Mouse (Mus musculus) liver (tissue): ENCODE results near the gene Cox18.
"Not testable (repeated sequence)": the region's sequence is repeated elsewhere in the genome, so short reads cannot be mapped to it uniquely, and the experiment has no call there.

Source experiments
- DNase-seq: peaks from one replicate; pipeline ENCODE4 v3.0.0-alpha.2; 2020; ENCODE audit warnings: mixed read lengths

Cox18 gene

DNA sequence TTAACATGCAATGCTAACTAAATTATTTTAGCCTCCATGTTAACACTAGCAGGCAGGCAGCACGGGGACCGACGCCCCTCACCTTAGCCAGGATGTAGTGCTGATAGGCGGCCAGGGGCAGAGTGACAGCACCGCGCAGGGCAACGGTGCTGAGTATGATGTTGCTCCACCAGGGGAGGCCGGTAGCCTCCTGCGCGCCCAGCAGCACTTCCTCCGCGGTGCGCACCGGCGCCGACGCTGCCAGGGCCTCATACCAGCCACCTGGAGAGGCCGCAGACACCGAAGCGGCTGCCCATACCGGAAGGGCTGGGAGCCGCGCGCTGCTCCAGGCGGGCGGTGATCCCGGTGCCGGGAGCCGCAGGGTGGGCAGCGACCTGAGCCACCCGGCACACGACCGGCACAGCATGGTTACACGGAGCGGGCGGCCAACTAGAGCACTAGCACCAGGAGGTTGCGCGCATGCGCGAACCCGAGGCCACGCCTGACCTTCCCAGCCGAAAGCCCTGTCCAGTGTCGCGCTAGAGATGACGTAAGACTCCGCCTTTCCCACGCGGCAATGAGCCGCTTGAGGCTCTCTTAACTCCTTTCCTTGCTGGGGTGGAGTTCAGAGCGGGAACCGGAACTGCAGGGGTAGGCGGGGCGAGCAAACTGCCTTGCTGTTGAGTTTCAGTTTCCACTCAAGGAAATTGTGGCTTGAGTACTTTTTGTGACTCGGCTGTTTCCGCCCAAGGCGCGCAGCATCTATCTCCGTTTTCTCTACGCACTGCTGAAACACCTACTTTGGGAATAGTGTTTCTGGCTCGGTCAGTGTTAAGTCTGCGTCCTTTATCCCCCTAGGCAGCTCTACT is at the start of gene Cox18:
Gene Cox18, minus strand, starts transcription at position 468 of the 848 bp plus-strand sequence.
- DNase-seq = peak; percentile 98

DNA sequence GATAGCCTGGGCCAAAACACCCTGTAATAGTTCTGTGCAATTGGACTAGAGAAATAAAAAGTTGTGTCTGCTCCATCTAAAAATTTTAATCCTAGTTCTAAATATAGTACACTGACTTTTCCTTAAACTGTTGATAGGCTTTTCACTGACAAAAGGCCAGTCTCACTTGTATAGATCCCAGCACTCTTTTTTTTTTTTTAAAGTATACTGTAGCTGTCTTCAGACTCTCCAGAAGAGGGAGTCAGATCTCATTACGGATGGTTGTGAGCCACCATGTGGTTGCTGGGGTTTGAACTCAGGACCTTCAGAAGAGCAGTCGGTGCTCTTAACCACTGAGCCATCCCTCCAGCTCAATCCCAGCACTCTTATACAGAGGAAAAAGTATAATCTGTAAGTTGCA is 38.4 kb upstream of the Cox18 start:
- not testable (repeated sequence) for DNase-seq

DNA sequence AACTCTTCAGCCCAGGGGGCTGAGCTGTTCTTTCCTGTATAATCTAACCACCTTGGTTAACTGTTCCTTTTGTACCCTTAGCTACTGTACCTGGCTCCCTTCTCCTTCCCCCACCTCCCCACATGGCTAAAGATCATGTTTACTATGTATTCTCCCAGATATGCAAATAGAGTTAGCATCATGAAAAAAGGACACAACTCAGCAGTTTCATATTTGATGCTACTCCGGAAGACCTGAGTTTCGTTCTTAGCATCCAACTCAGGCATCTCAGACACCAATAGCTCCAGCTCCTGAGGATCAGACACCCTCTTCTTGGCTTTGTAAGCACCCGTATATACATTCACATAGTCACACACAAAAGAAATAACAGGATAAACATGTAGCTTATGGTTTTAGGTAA is 33.2 kb upstream of the Cox18 start:
- DNase-seq = no peak

DNA sequence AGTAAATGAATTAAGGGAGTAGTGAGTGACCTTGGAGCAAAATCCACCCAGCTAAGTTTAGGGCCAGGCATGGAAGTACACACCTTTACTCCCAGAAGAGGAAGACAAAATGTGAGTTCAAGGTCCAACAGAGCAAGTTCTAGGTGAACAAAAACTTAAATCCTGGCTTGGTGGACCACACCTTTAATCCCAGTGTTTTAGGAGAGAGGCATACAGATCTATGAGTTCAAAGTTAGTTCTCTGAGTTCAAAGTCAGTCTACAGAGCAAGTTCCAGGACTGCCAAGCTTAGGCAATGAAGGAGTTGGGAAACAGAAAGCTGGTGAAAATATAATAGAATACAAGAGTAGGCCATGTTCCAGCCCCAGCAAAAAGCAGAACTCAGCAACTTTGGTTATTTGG is 23.7 kb upstream of the Cox18 start:
- no peak for DNase-seq

DNA sequence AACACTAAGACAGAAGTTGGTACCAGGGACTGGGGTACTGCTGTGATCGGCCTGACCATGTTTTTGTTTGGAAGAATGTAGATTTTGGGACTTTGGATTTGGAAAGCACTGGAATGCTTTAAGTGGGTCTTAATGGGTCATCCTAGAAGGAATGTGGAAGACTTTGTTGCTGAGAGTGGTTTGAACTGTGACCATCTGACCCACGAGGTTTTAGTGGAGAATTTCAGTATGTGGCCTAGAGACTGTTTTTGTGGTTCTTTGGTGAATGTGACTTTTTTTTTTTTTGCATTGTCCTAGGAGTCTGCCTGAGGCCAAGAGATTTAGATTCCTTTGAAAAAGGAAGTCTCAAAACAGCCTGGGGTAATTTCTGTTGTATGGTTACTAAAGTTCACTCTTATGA is 23.2 kb upstream of the Cox18 start:
- DNase-seq = no peak

DNA sequence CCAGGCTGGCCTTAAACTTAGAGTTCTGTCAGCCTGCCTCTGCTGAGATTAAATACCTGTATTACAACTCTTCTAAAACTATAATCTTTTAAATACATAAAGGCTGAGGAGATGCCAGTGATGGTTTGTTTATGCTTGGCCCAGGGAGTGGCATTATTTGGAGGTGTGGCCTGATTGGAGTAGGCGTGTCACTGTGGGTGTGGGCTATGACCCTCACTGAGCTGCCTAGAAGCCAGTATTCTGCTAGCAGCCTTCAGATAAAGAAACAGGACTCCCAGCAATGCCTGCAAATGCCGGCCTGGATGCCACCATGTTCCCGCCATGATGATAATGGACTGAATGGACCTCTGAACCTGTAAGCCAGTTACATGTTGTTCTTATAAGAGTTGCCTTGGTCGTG is 22.8 kb upstream of the Cox18 start:
- peak; percentile 63 for DNase-seq

DNA sequence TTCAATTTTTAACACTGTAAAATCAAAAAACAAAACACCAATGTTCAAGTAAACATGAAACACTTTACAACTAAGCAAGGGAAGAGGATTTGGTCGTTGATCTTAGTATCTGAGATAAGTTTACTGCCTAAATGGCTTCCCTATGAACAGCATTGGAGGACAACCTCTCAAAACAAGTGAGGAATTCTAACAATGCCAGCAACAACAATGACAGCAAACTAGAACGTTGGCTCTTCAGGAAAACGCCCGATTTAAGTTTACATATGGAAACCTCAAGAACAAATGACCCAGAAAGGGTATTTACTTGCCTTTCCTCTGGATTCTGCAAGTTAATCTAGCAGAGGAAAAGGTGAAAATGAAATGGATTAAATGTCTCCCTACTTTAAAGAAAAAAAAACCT is 21.6 kb upstream of the Cox18 start:
- DNase-seq = no peak

DNA sequence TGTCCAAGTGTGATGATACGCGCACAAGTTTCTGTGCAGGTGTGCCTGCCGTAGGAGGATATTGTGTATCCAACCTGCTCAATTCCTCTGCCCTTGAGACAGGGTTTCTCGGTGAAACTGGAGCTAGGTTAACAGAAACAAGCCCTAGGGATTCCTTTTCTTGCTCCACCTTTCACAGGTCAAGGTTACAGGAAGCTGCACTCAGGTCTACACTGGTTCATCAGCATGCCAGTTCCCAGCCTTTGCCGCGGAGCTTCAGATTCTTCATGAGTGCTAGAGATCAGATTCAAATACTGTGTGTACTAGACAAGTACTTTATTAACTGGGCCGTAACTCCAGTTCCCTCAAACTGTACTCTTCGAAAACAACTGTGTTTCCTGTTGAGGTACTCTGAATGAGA is 11.4 kb upstream of the Cox18 start:
- DNase-seq = no peak

DNA sequence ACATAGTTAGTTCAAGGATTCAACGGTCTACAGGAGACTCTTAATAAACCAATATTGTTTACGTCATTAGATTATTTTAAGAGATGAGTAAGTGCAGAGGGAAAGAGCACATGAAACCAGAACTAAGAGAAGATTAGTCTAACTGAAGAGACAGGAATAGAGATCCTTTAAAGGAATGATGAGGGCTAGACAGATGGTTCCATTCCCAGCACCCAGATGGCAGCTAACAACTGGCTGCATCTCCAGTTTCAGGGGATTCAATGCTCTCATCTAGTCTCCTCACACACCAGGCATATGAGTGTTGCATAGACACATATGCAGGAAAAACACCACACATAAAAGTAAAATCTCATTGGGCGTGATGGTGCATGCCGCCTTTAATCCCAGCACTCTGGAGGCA is 9.5 kb upstream of the Cox18 start:
- no peak for DNase-seq

DNA sequence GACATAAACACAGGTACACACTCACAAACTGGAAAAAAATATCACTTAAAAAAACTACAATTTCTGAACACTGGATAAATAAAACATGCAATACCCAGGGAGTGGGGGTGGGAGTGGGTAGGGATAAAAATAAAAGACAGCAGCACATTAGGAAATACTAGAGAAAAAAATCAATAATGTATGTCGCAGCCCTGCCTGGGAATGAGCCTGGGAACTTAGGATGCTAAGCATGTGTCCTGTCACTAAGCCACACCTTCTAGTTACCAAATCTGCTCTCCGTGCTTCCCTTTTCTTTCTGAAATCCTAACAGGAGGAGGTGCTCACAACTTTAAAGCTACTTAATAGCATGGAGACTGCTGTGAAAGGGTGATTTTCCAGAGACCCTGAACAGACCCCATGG is 6.0 kb upstream of the Cox18 start:
- no peak for DNase-seq

DNA sequence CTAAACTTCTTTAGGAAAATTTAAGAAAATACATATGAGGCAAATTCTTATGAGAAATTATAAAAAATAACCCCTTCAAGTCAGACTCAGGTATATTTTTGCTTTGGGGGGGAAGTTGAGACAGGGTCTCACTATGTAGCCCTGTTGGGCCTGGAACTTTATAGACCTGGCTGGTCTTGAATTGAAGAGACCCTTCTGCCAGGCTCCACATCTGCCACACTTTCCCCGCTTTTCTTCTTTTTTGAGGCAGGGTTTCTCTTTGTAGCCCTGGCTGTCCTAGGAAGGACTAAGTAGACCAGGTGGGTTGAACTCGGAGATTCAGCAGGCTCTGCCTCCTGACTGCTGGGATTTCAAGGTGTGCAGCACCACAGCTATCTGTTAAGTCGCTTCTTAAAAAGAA is 2.9 kb upstream of the Cox18 start:
- no peak for DNase-seq

DNA sequence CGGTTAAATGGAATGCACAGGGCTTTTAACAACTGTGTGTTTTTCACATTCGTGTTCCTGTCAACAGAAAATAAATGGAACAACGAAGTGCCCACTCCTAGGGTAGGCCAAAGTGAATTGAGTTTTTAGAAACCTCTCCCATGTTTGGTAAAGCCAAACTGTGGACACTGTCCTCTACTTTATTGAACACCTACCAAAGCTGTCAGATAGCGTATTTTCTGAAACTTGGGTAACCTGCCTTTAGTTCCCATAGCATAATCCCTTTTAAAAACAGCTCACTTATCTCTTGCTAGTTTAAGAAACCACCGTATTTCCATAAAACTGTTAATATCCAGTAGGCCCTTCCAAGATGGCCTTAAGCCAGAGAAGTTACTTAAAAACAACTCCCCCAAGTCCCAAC is 929 bp upstream of the Cox18 start:
- no peak for DNase-seq

DNA sequence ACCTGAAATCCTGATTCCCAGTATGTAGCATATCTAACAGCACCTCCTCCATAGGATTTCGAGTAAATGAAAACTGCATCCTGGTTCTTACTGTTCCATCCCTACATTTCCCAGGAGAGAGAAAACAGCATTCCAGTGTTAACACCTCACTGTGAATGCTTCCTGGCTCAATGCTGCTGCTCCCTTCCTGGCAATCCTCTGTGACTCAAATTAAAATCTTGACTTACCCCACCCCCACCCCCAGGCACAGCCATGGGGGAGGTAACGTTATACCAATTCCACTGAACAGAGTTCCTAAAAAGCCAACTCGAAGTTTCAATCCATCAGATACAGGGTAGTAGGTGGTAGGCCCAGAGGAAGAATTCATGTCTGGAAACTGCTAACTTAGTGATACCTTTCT is 864 bp downstream of the Cox18 start:
- DNase-seq = no peak

DNA sequence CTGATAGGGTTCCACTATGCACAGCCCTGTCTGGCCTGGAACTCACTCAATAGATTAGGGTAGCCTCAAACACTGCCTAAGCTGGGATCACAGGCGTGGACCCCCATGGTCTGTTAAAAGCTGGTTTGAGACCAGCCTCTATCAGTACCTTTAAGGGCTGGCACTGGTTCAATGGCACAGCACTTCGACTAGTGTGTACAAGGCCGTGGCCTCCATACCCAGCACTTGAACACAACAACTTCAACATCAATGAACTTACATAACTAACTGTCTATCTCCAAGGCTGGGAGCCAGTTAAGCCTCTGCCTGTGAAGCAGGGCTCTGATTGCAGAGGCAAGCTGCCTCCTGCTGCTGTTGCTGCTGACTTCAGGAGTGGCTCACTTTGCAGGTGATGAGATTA is 6.0 kb downstream of the Cox18 start:
- DNase-seq = no peak

DNA sequence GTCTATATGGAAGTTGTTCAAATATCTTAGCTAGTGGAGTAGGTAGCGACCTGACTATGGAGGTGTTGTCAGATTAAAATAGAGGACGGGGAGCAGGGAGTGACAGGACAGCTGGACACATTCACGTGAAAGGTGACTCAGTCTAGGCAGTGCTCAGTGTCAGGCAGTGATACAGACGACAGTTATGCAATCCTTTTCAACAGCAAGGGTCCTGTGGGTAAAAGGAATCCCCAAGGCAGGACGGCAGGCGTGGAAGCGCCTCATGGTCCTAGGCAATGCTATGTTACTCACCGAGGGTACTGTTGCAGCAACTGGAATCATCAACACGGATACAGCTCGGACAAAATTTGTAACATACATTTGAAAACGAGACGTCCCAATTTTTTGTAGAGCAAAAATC is 6.6 kb downstream of the Cox18 start:
- DNase-seq = no peak

DNA sequence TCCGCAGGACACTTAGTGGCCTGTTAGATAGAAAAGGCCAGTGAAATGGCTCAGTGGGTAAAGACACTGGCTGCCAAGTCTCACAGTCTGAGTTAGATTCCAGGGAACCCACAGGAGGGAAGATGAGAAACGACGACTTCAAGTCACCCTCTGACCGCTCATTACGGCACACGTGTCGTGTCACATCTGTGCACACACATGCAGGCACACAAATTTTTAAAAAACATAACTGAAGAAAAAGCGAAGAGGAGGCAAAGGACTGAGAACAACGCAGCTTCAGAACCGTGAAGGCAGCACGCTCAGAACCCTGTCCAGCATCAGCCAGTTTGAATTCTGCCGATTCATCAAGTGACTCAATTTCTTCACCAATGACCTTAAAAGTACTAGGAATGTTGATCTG is 10.4 kb downstream of the Cox18 start:
- DNase-seq = no peak

DNA sequence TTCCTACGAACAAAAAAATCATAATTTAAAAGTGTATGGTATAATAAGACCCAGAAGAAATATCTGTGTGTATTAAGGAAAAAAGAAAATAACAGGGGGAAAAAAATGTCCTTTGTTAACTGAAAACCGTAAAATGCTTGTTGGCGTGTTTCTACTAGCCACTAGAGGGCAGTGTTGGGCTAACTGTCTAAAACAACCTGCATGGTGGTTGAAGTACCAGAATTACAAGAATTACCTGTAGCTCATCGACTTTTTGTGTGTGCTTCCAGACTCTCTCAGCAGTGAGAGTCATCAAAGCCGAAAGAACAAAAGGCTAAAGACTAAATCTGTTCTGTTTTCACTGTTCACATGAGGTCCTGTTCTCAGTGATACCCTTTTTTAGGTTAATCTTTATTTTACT is 20.6 kb downstream of the Cox18 start:
- peak; percentile 38 for DNase-seq

DNA sequence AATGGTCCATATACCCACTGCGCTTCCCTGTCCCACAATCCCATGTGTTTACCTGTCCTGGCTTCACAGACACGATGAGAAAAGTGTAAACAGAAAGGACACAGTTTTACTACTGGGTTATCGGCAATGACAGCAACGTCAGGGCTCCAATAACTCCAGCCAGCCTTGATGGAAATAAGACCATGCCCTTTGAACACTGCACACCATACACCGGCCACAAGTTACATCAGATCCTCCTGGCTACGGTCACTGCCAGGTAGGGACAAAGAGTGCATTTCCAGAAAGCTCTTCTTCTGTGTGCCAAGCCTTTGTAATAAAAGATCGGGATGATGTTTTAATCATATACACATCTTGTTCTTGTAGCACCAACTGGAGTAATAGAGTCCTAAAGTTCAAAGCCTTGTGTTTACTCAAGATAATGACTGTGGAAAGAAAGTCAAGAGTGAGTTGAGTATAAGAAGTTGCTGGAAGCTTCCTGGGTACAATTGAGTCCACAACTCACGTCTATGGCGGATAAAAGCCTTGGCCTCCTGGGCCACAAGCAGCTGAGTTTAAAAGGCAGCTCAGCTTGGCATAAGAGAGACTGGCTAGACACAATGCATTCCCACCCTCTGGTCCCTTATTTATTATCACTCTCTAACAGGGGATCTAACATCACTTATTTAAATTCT is 21.2 kb downstream of the Cox18 start:
- DNase-seq = no peak

DNA sequence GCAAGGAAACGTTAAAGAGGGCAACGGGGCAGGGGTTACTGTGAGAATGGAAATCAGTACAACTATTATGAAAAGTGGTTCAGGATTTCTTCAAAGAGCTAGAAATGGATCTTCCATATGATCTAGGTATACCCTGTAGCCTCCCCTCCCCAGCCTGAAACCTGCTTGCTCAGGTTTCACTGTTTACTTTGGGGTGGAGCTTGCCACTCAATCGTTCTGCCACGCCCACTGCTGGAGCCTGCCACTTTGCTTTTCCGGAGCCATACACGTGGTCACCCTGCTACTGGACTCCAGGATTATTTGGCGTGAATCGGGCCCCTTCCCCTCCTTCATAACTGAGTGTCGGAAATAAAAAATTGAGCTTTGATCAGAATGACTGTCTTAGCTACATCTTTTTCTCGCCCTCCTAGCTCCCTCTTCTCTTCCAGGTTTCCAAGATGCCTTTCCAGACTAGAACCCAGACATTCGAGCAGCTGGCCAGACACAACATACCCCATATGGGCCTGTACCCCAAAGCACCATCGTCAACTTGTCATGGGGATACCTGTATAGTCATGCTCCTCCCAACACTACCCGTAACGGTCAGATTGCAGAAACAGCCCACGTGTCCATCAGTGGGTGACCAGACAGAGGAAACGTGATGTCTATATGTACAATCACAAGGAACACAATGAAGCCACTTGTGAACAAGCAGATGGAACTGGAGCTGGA is 23.7 kb downstream of the Cox18 start:
- peak; percentile 27 for DNase-seq

DNA sequence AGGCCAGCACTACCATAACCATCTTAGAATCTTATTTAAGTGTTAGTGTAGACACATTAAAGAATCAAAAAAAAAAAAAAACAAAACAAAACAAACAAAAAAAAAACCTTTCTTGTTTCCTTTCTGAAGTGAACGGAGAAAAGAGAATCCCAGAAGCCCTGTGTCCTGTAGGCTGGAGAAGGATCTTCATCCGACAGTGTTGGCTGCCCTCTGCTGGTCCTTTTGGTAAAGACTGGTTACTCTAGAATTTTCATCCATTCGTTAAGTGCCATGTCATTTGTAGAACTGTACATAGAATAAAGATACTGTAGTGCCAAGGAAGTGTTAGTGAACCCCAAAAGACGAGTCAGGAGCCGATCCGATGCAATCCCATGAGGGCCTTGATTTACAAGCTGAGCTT is 29.0 kb downstream of the Cox18 start:
- peak; percentile 40 for DNase-seq

DNA sequence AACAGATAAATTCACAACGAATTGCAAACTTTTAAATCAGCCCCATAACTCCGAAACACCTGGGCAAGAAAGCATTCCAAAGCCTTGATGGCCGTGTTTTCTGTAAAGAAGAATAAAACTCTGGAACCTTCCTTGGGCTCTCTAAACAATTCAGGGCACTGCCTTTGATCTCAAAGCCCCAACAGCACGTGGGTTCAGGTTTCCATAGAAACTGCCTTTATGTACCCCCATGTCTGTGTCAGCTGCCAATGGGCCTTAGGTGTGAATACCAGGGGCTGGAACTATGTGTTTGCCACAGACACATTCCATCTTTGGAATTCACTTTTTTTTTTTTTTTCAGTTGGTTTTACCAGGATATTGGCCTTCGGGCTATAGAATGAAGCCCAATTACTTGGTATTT is 41.0 kb downstream of the Cox18 start:
- DNase-seq = no peak

DNA sequence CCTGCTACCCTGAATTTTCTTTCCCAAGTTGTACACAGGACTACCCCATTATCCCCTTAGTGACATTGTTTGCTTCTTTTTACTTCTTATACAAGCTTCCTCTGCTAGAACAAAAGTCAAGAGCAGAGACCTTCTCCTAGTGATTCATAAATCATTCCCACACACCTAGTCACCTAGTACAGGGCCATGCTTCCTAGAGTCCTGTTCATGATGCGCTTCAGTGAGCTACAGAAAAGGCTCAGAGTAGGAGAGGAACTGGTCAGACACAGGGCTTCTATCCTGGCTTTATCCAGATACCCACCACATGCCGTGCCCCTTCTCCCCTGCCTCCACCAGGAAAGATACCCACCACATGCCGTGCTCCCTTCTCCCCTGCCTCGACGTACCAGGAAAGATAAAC is 44.7 kb downstream of the Cox18 start:
- DNase-seq = no peak

DNA sequence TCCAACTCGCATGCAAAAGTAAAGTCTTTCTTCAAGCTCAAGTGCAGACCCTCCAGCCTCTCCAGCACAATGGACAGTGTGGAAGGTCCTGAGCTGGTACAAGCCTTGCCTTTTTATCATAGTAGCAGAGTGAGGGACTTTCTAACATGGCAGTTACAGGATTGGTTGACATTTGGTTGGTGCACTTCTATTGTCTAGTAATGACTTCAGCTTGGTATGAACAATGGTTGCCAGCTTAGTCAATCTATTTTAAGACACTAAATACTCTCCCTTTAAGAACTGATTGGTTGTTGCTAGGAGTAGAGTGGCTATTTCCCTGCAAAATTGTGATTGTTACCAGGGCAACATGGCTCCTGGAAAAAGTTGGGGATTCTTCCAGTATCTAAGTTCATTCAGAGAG is 45.7 kb downstream of the Cox18 start:
- DNase-seq = no peak
